Mouse (Mus musculus) E14TG2a.4 (cell line): Measurements from ENCODE around the gene Dock2.

Experiments
- CTCF ChIP-seq: conservative IDR thresholded peaks from 2 replicates; pipeline ENCODE4 v1.5.1; 2014; ENCODE audit warnings: low read length
- NANOG ChIP-seq: IDR thresholded peaks from 2 replicates; pipeline ENCODE4 v1.6.1; 2014; ENCODE audit warnings: borderline replicate concordance, low read length, mixed read lengths
- POU5F1 ChIP-seq: IDR thresholded peaks from 2 replicates; pipeline ENCODE4 v1.6.1; 2014; ENCODE audit warnings: low read length, borderline replicate concordance

GRCm38 (mm10) chr11:34518566-34518965 is 265.1 kb downstream of the Dock2 start:
- TF ChIP-seq CTCF: no peak
- no peak for TF ChIP-seq NANOG
- no peak for TF ChIP-seq POU5F1
